ENCODE assay signal across 8 mouse cellular contexts in the genomic region with DNA sequence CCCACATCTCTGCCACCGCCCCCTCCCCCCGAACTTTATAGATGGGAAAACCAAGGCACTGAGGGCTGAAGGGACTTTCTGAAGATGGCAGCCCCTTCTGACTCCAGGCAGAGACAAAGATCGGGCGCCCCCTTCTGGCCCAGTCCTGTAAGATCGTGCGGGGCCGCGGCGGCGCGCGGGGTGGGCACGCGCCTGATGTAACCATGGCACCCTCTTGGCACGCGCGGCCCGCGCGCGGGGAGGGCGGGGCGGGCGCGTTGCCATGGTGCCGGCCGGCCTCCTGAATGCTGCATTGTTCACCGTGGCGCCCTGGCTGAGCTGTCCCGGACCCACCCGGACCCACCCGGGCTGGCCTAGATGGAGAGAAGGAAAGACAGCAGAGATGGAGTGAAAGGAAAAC. TPM values are rescaled to one million over a fixed set of nuclear protein-coding genes. Genes with fewer than 3 reads are reported as not detected.
DNase-seq lines count a peak whose midpoint lies in the region; ATAC-seq lines count a peak whose summit lies in the region.

No protein-coding gene starts in this region.

- ATAC-seq in hindbrain, embryonic 13.5 days (ENCODE audit: low FRiP score) = peak; percentile 78

- H3K4me2 ChIP-seq in hindbrain, embryonic 13.5 days = peak overlapping the region; percentile 54

- peaks cover 56% of the 10 kb centered on the region for H3K27me3 ChIP-seq in hindbrain, embryonic 13.5 days

- peak overlapping the region; percentile 58 for H3K27ac ChIP-seq in hindbrain, embryonic 13.5 days

- peak overlapping the region; percentile 14; the same call in 1 of the 2 replicates for H3K9ac ChIP-seq in hindbrain, embryonic 13.5 days

- under 1% methylated on average over 32 of the region's 32 CpGs for WGBS in hindbrain, embryonic 13.5 days

- H3K9me3 ChIP-seq in hindbrain, embryonic 13.5 days = no peaks in the 10 kb centered on the region

- peaks cover 61% of the 10 kb centered on the region for H3K4me1 ChIP-seq in hindbrain, embryonic 13.5 days (replicated peaks)

- DNase-seq in R1 (ENCODE audit: low read depth, low spot score) = peak; percentile 80
- DNase-seq in cerebellum, postnatal 25 days = peak; percentile 99
- peak; percentile 98 for DNase-seq in frontal cortex, postnatal 25 days (ENCODE audit: low spot score in 2 of 2)
- DNase-seq in layer of hippocampus, postnatal 25 days (ENCODE audit: extremely low spot score in 1 of 2, low spot score in 1 of 2) = peak; percentile 99 to 100
- DNase-seq in lung, postnatal 10 days = peak; percentile 96
- peak; percentile 99 for DNase-seq in ovary, postnatal 14 days (ENCODE audit: low spot score)
- DNase-seq in thymus, postnatal 14 days = peak; percentile 88

- H3K4me3 ChIP-seq in hindbrain, embryonic 13.5 days = peak overlapping the region; percentile 31

- 0 out of 2 replicates have a peak, but pooled peaks cover 3% of the 10 kb centered on the region for H3K36me3 ChIP-seq in hindbrain, embryonic 13.5 days

RNA-seq across cellular contexts. Expression of gene Nfix, which starts 10.8 kb away (rescaled TPM):
- 35.3 and 44.1 TPM in 2 replicates for polyA plus RNA-seq in hindbrain, embryonic 13.5 days (2015; fragmentation: Nextera tagmentation; extraction: Ambion mirVana)
- total RNA-seq in layer of hippocampus, postnatal 25 days (2021) = 100 to 1,000 TPM; 406 to 477 TPM

RNA-seq across cellular contexts. Expression of gene Dand5, which starts 11.7 kb away (rescaled TPM):
- polyA plus RNA-seq in hindbrain, embryonic 13.5 days (2015; fragmentation: Nextera tagmentation; extraction: Ambion mirVana) = 10.8 and 11.5 TPM in 2 replicates
- 10 to 100 TPM in 1 of 2 experiments, 1 to 10 TPM in 1; 9.3 to 10.6 TPM for total RNA-seq in layer of hippocampus, postnatal 25 days (2021)

RNA-seq across cellular contexts. Expression of gene Gadd45gip1, which starts 20.4 kb away (rescaled TPM):
- 37.3 and 37.8 TPM in 2 replicates for polyA plus RNA-seq in hindbrain, embryonic 13.5 days (2015; fragmentation: Nextera tagmentation; extraction: Ambion mirVana)
- total RNA-seq in layer of hippocampus, postnatal 25 days (2021) = 10 to 100 TPM; 23.7 to 27.3 TPM

RNA-seq across cellular contexts. Expression of gene Rad23a, which starts 29.6 kb away (rescaled TPM):
- 83.2 and 85.5 TPM in 2 replicates for polyA plus RNA-seq in hindbrain, embryonic 13.5 days (2015; fragmentation: Nextera tagmentation; extraction: Ambion mirVana)
- 10 to 100 TPM; 67.0 to 69.7 TPM for total RNA-seq in layer of hippocampus, postnatal 25 days (2021)

RNA-seq across cellular contexts. Expression of gene Calr, which starts 35.8 kb away (rescaled TPM):
- 646 and 672 TPM in 2 replicates for polyA plus RNA-seq in hindbrain, embryonic 13.5 days (2015; fragmentation: Nextera tagmentation; extraction: Ambion mirVana)
- total RNA-seq in layer of hippocampus, postnatal 25 days (2021) = 100 to 1,000 TPM; 473 to 552 TPM

Comparison
In these comparisons a context has a peak if more than half of its experiments do, and no peak if none do; other contexts are left out.
1. Peak in every context shown above with its lines: DNase-seq, ATAC-seq, H3K4me3 ChIP-seq and H3K27ac ChIP-seq.